Mouse (Mus musculus): ENCODE results near the gene E030018B13Rik. TPM values are rescaled to one million over a fixed set of nuclear protein-coding genes. Genes with fewer than 3 reads are reported as not detected.

The E030018B13Rik gene
- polyA plus RNA-seq (2015; fragmentation: Nextera tagmentation; extraction: Ambion mirVana) = 0.14 and 0.20 TPM in 2 replicates

DNA sequence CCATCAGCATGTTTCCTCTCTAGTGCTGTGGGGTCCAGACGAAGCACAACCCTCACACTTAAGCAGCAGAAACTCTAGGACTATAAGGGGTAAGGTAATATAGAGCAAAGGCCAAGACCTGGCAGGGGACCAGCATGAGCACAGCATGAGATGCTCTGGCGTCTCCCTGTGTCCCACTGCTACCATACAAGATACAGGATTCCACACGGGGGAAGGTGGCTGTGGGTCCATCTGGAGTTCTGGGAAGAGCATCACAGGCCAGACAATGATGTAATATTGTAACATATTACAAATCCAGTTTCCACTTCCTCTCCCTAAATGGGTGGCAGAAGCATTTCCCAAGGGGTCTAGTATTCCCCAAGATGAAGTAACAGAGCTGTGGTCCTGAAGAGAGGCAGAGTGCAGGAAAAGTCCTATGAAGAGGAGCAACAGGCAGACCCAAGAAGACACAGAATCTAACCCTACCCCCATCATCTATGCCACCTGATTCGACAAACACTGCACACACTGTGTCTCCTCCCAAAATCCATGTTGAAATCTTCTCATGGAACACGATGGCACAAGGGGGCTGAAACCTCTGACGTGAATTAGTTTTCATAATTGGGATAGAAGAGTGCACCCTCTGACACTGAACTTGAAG, at the start of gene E030018B13Rik:
E030018B13Rik (plus strand) TSS at position 590 of the 640 bp plus-strand sequence.
- WGBS = 79% methylated on average over 6 of the region's 6 CpGs

DNA sequence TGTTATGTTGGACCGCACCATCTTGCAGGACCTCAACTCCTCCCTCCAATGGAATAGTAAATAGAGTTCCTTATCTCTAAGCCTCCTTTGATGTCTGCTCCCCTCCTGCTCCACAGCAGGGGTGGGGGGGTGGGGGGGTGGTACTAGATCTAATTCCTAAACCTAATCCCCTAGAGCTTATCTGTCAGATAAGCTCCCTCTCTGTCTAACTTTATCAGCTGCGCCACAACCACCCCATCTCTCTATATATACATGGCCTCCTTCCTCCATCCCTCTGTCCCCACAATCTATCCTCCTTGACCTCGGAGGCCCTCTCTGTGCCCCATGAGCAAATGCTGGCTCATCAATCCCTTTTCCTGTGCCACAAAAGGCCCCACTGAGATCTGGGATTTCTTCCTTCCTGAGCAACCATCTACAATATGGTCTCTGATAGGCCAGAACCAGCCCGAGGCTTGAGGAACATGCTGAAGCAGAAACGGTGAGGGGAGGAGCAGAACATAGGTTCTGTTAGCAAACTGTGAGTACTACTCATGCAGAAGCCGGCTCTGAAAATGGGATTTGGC, 48.2 kb upstream of the E030018B13Rik start:
- no peaks in the 10 kb centered on the region for H3K4me1 ChIP-seq (replicated peaks)
- H3K4me3 ChIP-seq = no peak overlapping the region
- no peak overlapping the region for H3K27ac ChIP-seq
- H3K36me3 ChIP-seq = no peaks in the 10 kb centered on the region
- H3K27me3 ChIP-seq = no peaks in the 10 kb centered on the region
- ATAC-seq (replicated peaks; ENCODE audit: insufficient number of reproducible peaks, insufficient read depth, low FRiP score, low read depth) = no peak
- H3K4me2 ChIP-seq = no peak overlapping the region
- H3K9me3 ChIP-seq (replicated peaks) = no peaks in the 10 kb centered on the region
- H3K9ac ChIP-seq = no peak overlapping the region
- WGBS = 37% methylated on average over 6 of the region's 6 CpGs

More for the DNA sequence above, at the start of gene E030018B13Rik:
- H3K4me3 ChIP-seq = no peak within 1 kb of the TSS
- no peaks in the 10 kb centered on the region for H3K9me3 ChIP-seq (replicated peaks)
- H3K4me2 ChIP-seq = no peak within 1 kb of the TSS
- no peak for ATAC-seq (replicated peaks; ENCODE audit: insufficient number of reproducible peaks, insufficient read depth, low FRiP score, low read depth)
- H3K27ac ChIP-seq = no peak within 1 kb of the TSS
- no peaks in the 10 kb centered on the region for H3K36me3 ChIP-seq
- H3K4me1 ChIP-seq (replicated peaks) = peaks cover 79% of the 10 kb centered on the region
- H3K27me3 ChIP-seq = no peaks in the 10 kb centered on the region
- no peak within 1 kb of the TSS for H3K9ac ChIP-seq

DNA sequence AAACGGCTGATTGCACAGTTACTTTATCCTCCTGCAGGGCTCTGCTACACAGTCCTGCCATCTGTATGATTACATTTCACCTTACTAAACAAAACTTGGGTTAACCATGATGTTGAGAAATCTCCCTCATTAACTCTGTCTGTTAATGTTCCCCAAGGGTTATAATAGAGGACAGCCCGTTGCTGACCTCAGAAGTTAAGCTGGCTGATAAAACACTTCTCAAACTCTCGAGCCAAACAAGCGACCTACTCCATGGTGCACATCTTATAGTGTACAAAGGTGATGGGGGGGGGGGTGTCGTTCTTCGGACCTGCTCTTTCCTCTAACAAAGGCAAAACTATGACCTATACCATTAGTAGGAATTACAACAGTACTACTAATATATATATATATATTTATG, 45.0 kb upstream of the E030018B13Rik start:
- H3K27ac ChIP-seq = no peak overlapping the region
- H3K9ac ChIP-seq = no peak overlapping the region
- H3K36me3 ChIP-seq = no peaks in the 10 kb centered on the region
- H3K4me3 ChIP-seq = no peak overlapping the region
- peaks cover 14% of the 10 kb centered on the region for H3K4me1 ChIP-seq (replicated peaks)
- H3K4me2 ChIP-seq = no peak overlapping the region
- no peaks in the 10 kb centered on the region for H3K27me3 ChIP-seq
- 75% methylated on average over 6 of the region's 6 CpGs for WGBS
- no peak for ATAC-seq (replicated peaks; ENCODE audit: insufficient number of reproducible peaks, insufficient read depth, low FRiP score, low read depth)
- no peaks in the 10 kb centered on the region for H3K9me3 ChIP-seq (replicated peaks)

DNA sequence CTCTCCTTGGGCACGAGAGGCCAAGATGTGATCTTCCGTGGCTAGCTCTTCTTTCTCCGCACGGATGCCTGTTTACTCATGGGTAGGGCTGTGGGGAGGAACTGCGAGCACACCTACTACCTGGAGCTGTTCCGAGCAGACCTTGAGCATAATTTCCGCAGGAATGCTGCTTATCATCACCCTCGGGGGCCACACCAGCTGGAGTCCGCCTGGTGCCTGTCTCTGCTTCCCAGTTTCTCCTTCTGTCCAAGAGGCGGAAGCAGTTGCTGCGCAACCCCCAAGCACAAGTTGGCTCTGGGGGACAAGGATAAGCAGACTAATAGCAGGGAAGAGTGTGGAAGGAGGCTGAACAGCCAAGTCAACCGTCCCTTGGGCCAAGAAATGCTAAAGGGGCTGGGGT, 42.8 kb upstream of the E030018B13Rik start:
- no peak for ATAC-seq (replicated peaks; ENCODE audit: insufficient number of reproducible peaks, insufficient read depth, low FRiP score, low read depth)
- Histone ChIP-seq H3K27ac (no peak overlapping the region), H3K4me3 (no peak overlapping the region)

DNA sequence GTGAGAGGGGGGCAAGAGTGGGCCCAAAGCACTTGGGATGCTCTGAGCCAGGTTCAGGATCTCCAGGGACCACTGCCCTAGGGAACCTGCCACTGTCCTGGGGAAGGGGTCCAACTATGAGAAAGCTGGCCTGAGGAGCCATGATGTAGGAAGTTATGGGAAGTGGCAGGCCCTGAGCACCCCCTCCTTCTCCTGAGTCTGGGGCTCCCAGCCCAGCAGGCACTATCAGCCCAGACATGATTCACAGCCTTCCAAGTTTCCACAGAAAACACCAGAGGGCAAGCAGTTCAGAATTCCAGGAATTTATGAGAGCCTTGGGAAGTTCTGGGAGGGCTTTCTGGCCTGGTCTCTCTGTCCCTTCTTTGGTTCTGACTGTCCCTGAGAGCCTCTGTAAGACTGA, 41.0 kb upstream of the E030018B13Rik start:
- Histone ChIP-seq H3K9ac (no peak overlapping the region), H3K4me3 (no peak overlapping the region), H3K9me3 (replicated peaks) (no peaks in the 10 kb centered on the region), H3K4me2 (no peak overlapping the region), H3K4me1 (replicated peaks) (peaks cover 31% of the 10 kb centered on the region), H3K27ac (no peak overlapping the region), H3K27me3 (no peaks in the 10 kb centered on the region), H3K36me3 (no peaks in the 10 kb centered on the region)
- ATAC-seq (replicated peaks; ENCODE audit: insufficient number of reproducible peaks, insufficient read depth, low FRiP score, low read depth) = no peak

More for the DNA sequence above, 42.8 kb upstream of the E030018B13Rik start:
- Histone ChIP-seq H3K4me2 (peak overlapping the region; percentile 42), H3K27me3 (no peaks in the 10 kb centered on the region), H3K9me3 (replicated peaks) (no peaks in the 10 kb centered on the region), H3K36me3 (no peaks in the 10 kb centered on the region), H3K9ac (no peak overlapping the region), H3K4me1 (replicated peaks) (peaks cover 18% of the 10 kb centered on the region)
- 28% methylated on average over 12 of the region's 12 CpGs for WGBS

DNA sequence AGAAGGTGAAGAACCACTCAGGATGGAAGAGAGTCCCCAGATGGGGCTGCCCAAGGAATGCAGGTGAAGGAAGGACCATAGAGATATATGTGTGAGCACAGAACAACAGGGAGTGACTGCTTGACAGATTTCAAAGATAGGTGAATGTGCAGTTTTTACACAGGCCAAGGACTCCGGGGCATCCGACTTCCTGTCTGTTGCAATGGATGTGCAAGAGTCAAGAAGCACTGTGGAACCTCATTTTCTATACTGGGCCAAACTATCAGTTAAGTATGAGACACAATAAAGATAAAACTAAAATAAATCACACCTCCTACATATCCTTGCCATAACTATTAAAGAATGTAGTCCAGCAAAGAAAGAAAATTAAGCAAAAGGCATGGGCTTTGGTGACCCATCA, 40.0 kb upstream of the E030018B13Rik start:
- Histone ChIP-seq H3K4me3 (no peak overlapping the region), H3K27me3 (no peaks in the 10 kb centered on the region), H3K4me1 (replicated peaks) (peaks cover 31% of the 10 kb centered on the region), H3K27ac (no peak overlapping the region), H3K9ac (no peak overlapping the region), H3K36me3 (no peaks in the 10 kb centered on the region), H3K4me2 (no peak overlapping the region), H3K9me3 (replicated peaks) (no peaks in the 10 kb centered on the region)
- 64% methylated on average over 2 of the region's 2 CpGs for WGBS
- no peak for ATAC-seq (replicated peaks; ENCODE audit: insufficient number of reproducible peaks, insufficient read depth, low FRiP score, low read depth)

DNA sequence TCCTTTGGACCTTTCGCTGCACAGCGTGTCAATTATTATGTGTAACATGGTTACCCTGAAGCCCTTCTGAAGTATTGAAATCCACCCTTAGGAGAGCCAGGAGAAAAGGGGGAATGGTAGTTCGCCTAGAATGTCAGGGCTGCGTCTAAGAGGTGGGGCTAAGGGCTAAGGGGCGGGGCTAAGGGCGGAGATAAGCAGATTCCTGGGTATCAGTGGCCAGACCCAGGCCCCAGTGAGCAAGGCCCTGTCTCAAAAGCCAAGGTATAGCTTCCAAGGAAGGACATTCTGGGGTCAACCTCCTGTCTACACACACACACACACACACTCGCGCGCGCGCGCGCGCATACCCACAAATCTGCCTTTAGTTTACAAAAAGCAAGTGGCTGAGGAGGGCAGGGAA, 39.0 kb upstream of the E030018B13Rik start:
- H3K4me3 ChIP-seq = no peak overlapping the region
- H3K9me3 ChIP-seq (replicated peaks) = no peaks in the 10 kb centered on the region
- no peak for ATAC-seq (replicated peaks; ENCODE audit: insufficient number of reproducible peaks, insufficient read depth, low FRiP score, low read depth)
- no peak overlapping the region for H3K27ac ChIP-seq
- no peak overlapping the region; the same call in 1 of the 2 replicates for H3K4me2 ChIP-seq
- no peak overlapping the region for H3K9ac ChIP-seq
- peaks cover 31% of the 10 kb centered on the region for H3K4me1 ChIP-seq (replicated peaks)
- WGBS = 26% methylated on average over 14 of the region's 14 CpGs
- H3K27me3 ChIP-seq = no peaks in the 10 kb centered on the region
- H3K36me3 ChIP-seq = no peaks in the 10 kb centered on the region

DNA sequence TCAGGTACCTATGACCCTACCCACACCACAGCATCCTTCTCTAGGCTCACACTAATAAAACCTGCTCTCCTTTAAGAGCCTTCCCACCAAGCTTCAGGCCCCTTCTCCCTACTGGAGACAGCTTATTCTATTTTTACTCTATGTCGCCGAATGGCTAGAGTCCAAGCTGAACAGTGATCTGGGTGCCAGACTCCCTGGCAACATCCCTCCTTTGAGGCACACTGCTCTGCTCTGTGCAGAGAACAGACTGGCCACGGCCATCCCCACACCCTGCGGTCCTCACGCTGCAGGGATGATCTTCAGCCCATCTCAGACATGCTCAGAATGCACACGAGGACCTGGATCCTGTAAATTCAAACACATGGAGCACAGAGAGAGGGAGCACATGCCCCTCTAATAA, 37.1 kb upstream of the E030018B13Rik start:
- Histone ChIP-seq H3K4me3 (no peak overlapping the region), H3K4me2 (no peak overlapping the region), H3K36me3 (no peaks in the 10 kb centered on the region), H3K27me3 (no peaks in the 10 kb centered on the region), H3K9me3 (replicated peaks) (no peaks in the 10 kb centered on the region), H3K9ac (no peak overlapping the region), H3K27ac (peak overlapping the region; percentile 33; the same call in 1 of the 2 replicates), H3K4me1 (replicated peaks) (peaks cover 24% of the 10 kb centered on the region)
- 47% methylated on average over 6 of the region's 6 CpGs for WGBS
- peak; percentile 84 for ATAC-seq (replicated peaks; ENCODE audit: insufficient number of reproducible peaks, insufficient read depth, low FRiP score, low read depth)

DNA sequence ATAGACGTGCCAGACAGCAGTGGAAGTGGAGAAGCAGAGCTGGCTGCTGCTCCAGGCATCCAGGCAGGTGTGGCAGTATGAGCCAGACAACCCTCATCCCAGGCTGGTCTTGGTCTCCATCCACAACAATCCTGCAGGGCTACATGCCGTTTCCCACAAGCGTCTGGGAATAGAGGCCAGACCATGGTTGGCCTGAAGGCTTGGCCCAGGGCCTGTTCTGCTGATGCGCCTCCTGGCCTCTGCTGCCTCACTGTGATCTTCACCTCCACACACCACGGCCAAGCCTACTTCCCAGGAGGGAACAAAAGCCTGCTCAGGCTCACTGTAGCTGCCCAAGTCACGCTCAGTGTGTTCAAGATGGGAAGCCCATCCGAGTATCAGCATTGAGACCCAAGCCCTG, 33.9 kb upstream of the E030018B13Rik start:
- H3K9ac ChIP-seq = no peak overlapping the region
- no peak overlapping the region for H3K4me3 ChIP-seq
- no peak overlapping the region for H3K27ac ChIP-seq
- WGBS = 81% methylated on average over 7 of the region's 7 CpGs
- no peaks in the 10 kb centered on the region for H3K9me3 ChIP-seq (replicated peaks)
- no peaks in the 10 kb centered on the region for H3K27me3 ChIP-seq
- ATAC-seq (replicated peaks; ENCODE audit: insufficient number of reproducible peaks, insufficient read depth, low FRiP score, low read depth) = no peak
- H3K36me3 ChIP-seq = no peaks in the 10 kb centered on the region
- H3K4me1 ChIP-seq (replicated peaks) = peaks cover 22% of the 10 kb centered on the region
- H3K4me2 ChIP-seq = no peak overlapping the region

DNA sequence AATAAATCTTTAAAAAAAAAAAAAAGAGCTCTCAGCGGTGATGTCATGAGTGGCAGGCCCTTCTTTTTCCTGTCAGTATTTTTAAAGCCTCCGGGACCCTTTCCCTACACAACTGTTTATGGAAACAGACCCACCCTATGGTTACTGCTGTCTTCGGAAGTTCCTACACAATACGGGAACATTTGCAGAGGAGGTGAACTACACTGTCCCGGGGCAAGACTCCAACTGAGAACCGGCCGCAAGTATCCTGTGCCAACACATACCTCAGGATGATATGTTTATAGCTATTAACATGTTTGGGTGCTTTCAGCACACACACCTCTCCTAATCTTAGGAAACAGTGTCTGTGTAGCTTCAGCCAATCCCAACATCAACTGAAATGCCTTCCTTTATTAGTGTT, 31.6 kb upstream of the E030018B13Rik start:
- Histone ChIP-seq H3K27ac (0 out of 2 replicates have a peak overlapping the region, but pooled peaks have one; percentile 2), H3K36me3 (peaks cover 2% of the 10 kb centered on the region), H3K9me3 (replicated peaks) (no peaks in the 10 kb centered on the region), H3K27me3 (no peaks in the 10 kb centered on the region), H3K9ac (no peak overlapping the region), H3K4me1 (replicated peaks) (peaks cover 31% of the 10 kb centered on the region), H3K4me3 (no peak overlapping the region), H3K4me2 (no peak overlapping the region)
- 75% methylated on average over 7 of the region's 7 CpGs for WGBS
- no peak for ATAC-seq (replicated peaks; ENCODE audit: insufficient number of reproducible peaks, insufficient read depth, low FRiP score, low read depth)

DNA sequence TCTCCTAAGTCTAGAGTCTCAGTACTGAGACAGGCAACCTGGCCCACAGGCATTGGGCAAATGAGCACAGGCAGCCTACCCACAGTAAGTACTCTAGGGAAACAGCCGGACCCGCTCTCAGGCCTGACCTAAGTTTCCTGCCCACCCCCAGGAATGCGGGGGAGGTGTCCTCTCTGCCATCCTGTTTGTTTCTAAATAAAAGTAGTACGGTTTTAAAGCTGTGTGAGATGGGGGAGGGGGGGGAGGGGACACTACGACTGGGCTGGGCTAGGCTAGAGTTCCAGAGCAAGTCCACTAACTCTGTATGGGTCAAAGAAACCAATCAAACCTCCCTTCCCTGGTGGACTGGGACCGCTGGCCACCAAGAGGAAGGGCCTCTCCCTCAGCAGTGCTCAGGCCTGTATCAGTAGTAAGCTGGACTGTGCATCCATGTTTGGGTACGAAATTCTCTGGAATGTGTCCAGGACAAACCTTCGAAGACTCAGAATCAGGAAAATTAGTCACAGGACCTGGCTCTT, 29.6 kb upstream of the E030018B13Rik start:
- H3K9ac ChIP-seq = no peak overlapping the region
- 36% methylated on average over 8 of the region's 8 CpGs for WGBS
- H3K27ac ChIP-seq = no peak overlapping the region
- H3K4me3 ChIP-seq = no peak overlapping the region
- H3K27me3 ChIP-seq = no peaks in the 10 kb centered on the region
- no peak overlapping the region for H3K4me2 ChIP-seq
- H3K9me3 ChIP-seq (replicated peaks) = no peaks in the 10 kb centered on the region
- H3K4me1 ChIP-seq (replicated peaks) = peaks cover 28% of the 10 kb centered on the region
- peaks cover 10% of the 10 kb centered on the region for H3K36me3 ChIP-seq
- ATAC-seq (replicated peaks; ENCODE audit: insufficient number of reproducible peaks, insufficient read depth, low FRiP score, low read depth) = peak; percentile 45
